Mouse (Mus musculus): ENCODE measurements around the gene Slc25a12.
"Not testable (repeated sequence)": the region's sequence is repeated elsewhere in the genome, so short reads cannot be mapped to it uniquely, and the experiment has no call there.

Gene Slc25a12

GRCm38 (mm10) chr2:71367125-71367880 lies at the start of gene Slc25a12:
Gene Slc25a12, minus strand, starts transcription at chr2:71367749.
- DNase-seq = peak; percentile 79 to 91

GRCm38 (mm10) chr2:71405613-71406012 lies 38.1 kb upstream of the Slc25a12 start:
- no peak for DNase-seq

GRCm38 (mm10) chr2:71389864-71390263 lies 22.3 kb upstream of the Slc25a12 start:
- DNase-seq = no peak

- DNase-seq = peak; percentile 97 to 98
Observed at GRCm38 (mm10) chr2:71388951-71389763, 21.6 kb upstream of the Slc25a12 start, which contains the start of gene Hat1. Gene Hat1, plus strand, starts transcription at chr2:71388958.

- no peak for DNase-seq
Observed at GRCm38 (mm10) chr2:71387766-71388165, 20.2 kb upstream of the Slc25a12 start.

GRCm38 (mm10) chr2:71383890-71384289 lies 16.3 kb upstream of the Slc25a12 start:
- no peak for DNase-seq

GRCm38 (mm10) chr2:71381962-71382361 lies 14.4 kb upstream of the Slc25a12 start:
- DNase-seq = no peak

GRCm38 (mm10) chr2:71377426-71377825 lies 9.9 kb upstream of the Slc25a12 start:
- no peak for DNase-seq

- no peak for DNase-seq
Observed at GRCm38 (mm10) chr2:71376433-71376906, 8.9 kb upstream of the Slc25a12 start.

- no peak for DNase-seq
Observed at GRCm38 (mm10) chr2:71374275-71375155, 7.0 kb upstream of the Slc25a12 start.

- DNase-seq = not testable (repeated sequence)
Observed at GRCm38 (mm10) chr2:71372261-71372660, 4.7 kb upstream of the Slc25a12 start.

GRCm38 (mm10) chr2:71371790-71372189 lies 4.2 kb upstream of the Slc25a12 start:
- DNase-seq = no peak

GRCm38 (mm10) chr2:71368086-71368485 lies 537 bp upstream of the Slc25a12 start:
- no peak for DNase-seq

- peak in 1 of 2 experiments; percentile 40 for DNase-seq
Observed at GRCm38 (mm10) chr2:71366618-71367124, 878 bp downstream of the Slc25a12 start.

GRCm38 (mm10) chr2:71360192-71360591 lies 7.4 kb downstream of the Slc25a12 start:
- no peak for DNase-seq

GRCm38 (mm10) chr2:71358347-71358746 lies 9.2 kb downstream of the Slc25a12 start:
- DNase-seq = no peak

- DNase-seq = peak in 1 of 2 experiments; percentile 45
Observed at GRCm38 (mm10) chr2:71354055-71354425, 13.5 kb downstream of the Slc25a12 start.

- peak; percentile 34 to 61 for DNase-seq
Observed at GRCm38 (mm10) chr2:71353306-71354054, 14.1 kb downstream of the Slc25a12 start.

GRCm38 (mm10) chr2:71351727-71351987 lies 15.9 kb downstream of the Slc25a12 start:
- DNase-seq = no peak

- no peak for DNase-seq
Observed at GRCm38 (mm10) chr2:71350904-71351726, 16.4 kb downstream of the Slc25a12 start.

- DNase-seq = no peak
Observed at GRCm38 (mm10) chr2:71350181-71350580, 17.4 kb downstream of the Slc25a12 start.

All from kidney, postnatal 25 days (tissue).